Mouse (Mus musculus): ENCODE data around the gene Ruvbl1. TPM values are rescaled to one million over a fixed set of nuclear protein-coding genes. Genes with fewer than 3 reads are reported as not detected.
A peak's percentile ranks its signal among the peaks of the same experiment; 100 is the strongest.

The Ruvbl1 gene
- polyA plus RNA-seq, 1 experiment from 2014 or later, result 125 TPM

GRCm38 (mm10) chr6:88454545-88454944 is 10.7 kb upstream of the Ruvbl1 start:
- no peak overlapping the region for H3K4me3 ChIP-seq (replicated peaks)
- no peak overlapping the region for H3K27ac ChIP-seq
- H3K9ac ChIP-seq, result no peak overlapping the region
- H3K4me1 ChIP-seq (replicated peaks), result no peaks in the 10 kb centered on the region
- H3K27me3 ChIP-seq (replicated peaks), result peaks cover 3% of the 10 kb centered on the region; the same call in 1 of the 2 replicates
- no peak overlapping the region for H3K4me2 ChIP-seq (replicated peaks)
- no peaks in the 10 kb centered on the region for H3K36me3 ChIP-seq
- H3K9me3 ChIP-seq, result no peaks in the 10 kb centered on the region
- WGBS, result 69% methylated on average over 2 of the region's 2 CpGs
- no peak for ATAC-seq

DNA sequence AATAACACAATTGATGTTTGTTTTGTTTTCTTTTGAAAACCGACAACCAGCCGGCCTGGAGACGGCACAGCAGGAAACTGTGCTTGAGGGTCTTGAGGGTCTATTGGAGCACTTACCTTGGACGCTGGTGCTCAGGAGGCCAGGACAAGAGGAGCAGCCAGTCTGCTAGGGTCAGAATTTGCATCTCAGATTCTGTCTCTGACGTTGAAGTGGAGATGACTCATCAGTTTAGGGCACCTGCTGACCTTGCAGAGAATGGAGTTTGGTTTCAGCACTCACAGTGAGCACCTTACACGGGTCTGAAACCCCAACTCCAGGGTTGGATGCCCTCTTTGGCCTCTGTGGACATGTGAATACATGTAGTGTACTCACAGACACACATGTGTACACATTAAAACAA is 4.7 kb downstream of the Ruvbl1 start:
- Histone ChIP-seq H3K4me2 (replicated peaks) (no peak overlapping the region), H3K4me1 (replicated peaks) (peaks cover 6% of the 10 kb centered on the region), H3K27ac (no peak overlapping the region), H3K36me3 (peaks cover 19% of the 10 kb centered on the region; the same call in 1 of the 2 replicates), H3K4me3 (replicated peaks) (no peak overlapping the region), H3K9ac (no peak overlapping the region), H3K27me3 (replicated peaks) (no peaks in the 10 kb centered on the region), H3K9me3 (no peaks in the 10 kb centered on the region)
- 80% methylated on average over 6 of the region's 6 CpGs for WGBS
- ATAC-seq, result no peak

- no peak overlapping the region for H3K27ac ChIP-seq
- no peak overlapping the region for H3K9ac ChIP-seq
- no peak overlapping the region for H3K4me3 ChIP-seq (replicated peaks)
- H3K4me1 ChIP-seq (replicated peaks), result no peaks in the 10 kb centered on the region
- ATAC-seq, result no peak
- H3K36me3 ChIP-seq, result peaks cover 59% of the 10 kb centered on the region
- no peaks in the 10 kb centered on the region for H3K9me3 ChIP-seq
- no peak overlapping the region for H3K4me2 ChIP-seq (replicated peaks)
- 51% methylated on average over 6 of the region's 6 CpGs for WGBS
- no peaks in the 10 kb centered on the region for H3K27me3 ChIP-seq (replicated peaks)
These were observed 15.2 kb downstream of the Ruvbl1 start for GRCm38 (mm10) chr6:88480421-88480820.

GRCm38 (mm10) chr6:88483111-88483510 is 17.9 kb downstream of the Ruvbl1 start:
- WGBS, result 77% methylated on average over 7 of the region's 7 CpGs
- H3K36me3 ChIP-seq, result peaks cover 56% of the 10 kb centered on the region
- ATAC-seq, result no peak

DNA sequence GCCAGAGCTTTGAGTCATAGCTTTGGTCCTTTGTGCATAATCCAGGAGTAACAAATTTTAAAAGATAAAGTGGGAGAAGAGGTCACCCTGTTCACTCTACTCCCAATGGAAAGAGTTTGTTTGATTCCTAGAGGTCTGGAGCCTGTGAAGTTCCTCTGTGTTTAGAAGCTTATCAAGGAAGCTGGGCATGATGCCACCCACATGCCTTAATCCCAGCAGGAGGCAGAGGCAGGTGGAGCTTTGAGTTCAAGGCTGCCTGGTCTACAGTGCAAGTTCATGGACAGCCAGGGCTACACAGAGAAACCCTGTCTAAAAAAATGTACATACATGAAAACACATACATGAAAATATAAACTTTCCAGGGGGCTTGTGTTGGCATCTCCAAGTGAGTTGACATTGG is 18.7 kb downstream of the Ruvbl1 start:
- Histone ChIP-seq H3K4me2 (replicated peaks) (no peak overlapping the region), H3K36me3 (peaks cover 54% of the 10 kb centered on the region), H3K4me3 (replicated peaks) (no peak overlapping the region), H3K9ac (no peak overlapping the region), H3K9me3 (no peaks in the 10 kb centered on the region), H3K4me1 (replicated peaks) (no peaks in the 10 kb centered on the region), H3K27me3 (replicated peaks) (no peaks in the 10 kb centered on the region), H3K27ac (no peak overlapping the region)
- ATAC-seq, result no peak

More at GRCm38 (mm10) chr6:88483111-88483510, 17.9 kb downstream of the Ruvbl1 start:
- Histone ChIP-seq H3K4me1 (replicated peaks) (no peaks in the 10 kb centered on the region), H3K9me3 (no peaks in the 10 kb centered on the region), H3K9ac (no peak overlapping the region), H3K27me3 (replicated peaks) (no peaks in the 10 kb centered on the region), H3K4me3 (replicated peaks) (no peak overlapping the region), H3K4me2 (replicated peaks) (no peak overlapping the region), H3K27ac (no peak overlapping the region)

DNA sequence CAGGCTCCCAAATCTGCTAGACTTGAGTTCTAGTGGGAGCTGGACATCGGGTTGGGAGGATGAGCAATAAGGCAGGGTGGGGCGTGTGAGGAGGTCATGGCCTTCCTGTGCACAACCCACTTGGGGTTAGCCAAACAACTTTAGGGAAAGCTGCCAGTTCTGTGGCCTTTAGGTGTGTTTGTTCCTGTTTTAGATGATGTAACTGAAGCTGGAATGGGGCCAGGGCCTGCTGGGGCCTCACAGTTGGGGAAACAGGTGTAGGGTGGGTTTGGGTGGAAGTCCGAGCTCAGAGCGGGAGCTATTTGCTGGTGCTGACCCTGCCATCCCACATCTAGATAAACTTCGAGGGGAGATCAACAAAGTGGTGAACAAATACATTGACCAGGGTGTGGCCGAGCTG is 20.2 kb downstream of the Ruvbl1 start:
- Histone ChIP-seq H3K9ac (no peak overlapping the region), H3K4me3 (replicated peaks) (no peak overlapping the region), H3K9me3 (no peaks in the 10 kb centered on the region), H3K27me3 (replicated peaks) (no peaks in the 10 kb centered on the region), H3K27ac (no peak overlapping the region), H3K4me1 (replicated peaks) (no peaks in the 10 kb centered on the region), H3K4me2 (replicated peaks) (no peak overlapping the region), H3K36me3 (peaks cover 49% of the 10 kb centered on the region)
- no peak for ATAC-seq
- 70% methylated on average over 6 of the region's 6 CpGs for WGBS

DNA sequence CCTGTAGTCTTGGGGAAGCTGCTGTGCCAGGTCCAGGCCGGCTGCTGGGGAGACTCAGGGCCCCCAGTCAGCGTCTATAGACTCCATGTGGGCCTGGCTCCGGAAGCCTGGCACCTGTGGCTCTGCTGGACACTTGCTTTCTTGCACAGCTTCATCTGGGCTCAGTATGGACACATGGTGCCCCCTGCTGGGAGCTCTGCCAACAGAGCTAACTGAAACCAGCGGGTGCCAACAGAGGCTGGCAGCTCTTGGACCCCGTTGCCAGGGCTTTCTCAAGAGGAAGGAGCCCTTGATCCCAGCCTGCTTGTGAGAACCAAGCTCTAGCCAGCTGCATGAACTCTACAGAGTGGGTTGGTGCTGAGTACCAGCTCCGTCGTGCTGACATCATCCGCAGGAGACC is 21.7 kb downstream of the Ruvbl1 start:
- Histone ChIP-seq H3K9me3 (no peaks in the 10 kb centered on the region), H3K4me1 (replicated peaks) (no peaks in the 10 kb centered on the region), H3K27ac (no peak overlapping the region), H3K36me3 (peaks cover 39% of the 10 kb centered on the region), H3K27me3 (replicated peaks) (no peaks in the 10 kb centered on the region), H3K9ac (no peak overlapping the region), H3K4me3 (replicated peaks) (no peak overlapping the region), H3K4me2 (replicated peaks) (no peak overlapping the region)
- 81% methylated on average over 8 of the region's 8 CpGs for WGBS
- ATAC-seq, result no peak

DNA sequence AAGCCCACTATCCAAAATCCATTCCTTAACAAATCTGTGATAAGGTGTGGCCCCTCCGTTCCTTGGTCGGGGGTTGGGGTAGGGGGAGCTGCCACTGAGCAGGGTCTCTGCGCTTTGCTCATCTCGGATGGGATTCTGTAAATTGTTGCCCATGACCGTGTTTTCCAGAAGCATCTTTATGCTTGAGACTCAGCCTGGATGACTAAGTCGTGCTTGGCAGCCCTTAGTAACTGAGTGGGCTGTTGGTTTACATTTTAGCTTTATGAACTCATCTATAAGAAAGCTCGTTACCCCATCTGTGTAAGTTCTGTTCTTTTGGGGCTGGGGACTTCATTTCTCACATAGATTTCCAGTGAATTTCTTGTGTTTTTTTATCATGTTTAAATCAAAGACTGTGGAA is 23.8 kb downstream of the Ruvbl1 start:
- Histone ChIP-seq H3K9me3 (no peaks in the 10 kb centered on the region), H3K4me1 (replicated peaks) (no peaks in the 10 kb centered on the region), H3K9ac (no peak overlapping the region), H3K4me3 (replicated peaks) (no peak overlapping the region), H3K27ac (no peak overlapping the region), H3K27me3 (replicated peaks) (no peaks in the 10 kb centered on the region), H3K4me2 (replicated peaks) (no peak overlapping the region), H3K36me3 (peaks cover 31% of the 10 kb centered on the region)
- no peak for ATAC-seq
- WGBS, result 90% methylated on average over 7 of the region's 7 CpGs

GRCm38 (mm10) chr6:88489834-88490233 is 24.6 kb downstream of the Ruvbl1 start:
- Histone ChIP-seq H3K4me1 (replicated peaks) (no peaks in the 10 kb centered on the region), H3K27ac (no peak overlapping the region), H3K9ac (no peak overlapping the region), H3K9me3 (no peaks in the 10 kb centered on the region), H3K27me3 (replicated peaks) (no peaks in the 10 kb centered on the region), H3K4me3 (replicated peaks) (no peak overlapping the region), H3K4me2 (replicated peaks) (no peak overlapping the region), H3K36me3 (peaks cover 23% of the 10 kb centered on the region)
- no peak for ATAC-seq
- 85% methylated on average over 6 of the region's 6 CpGs for WGBS

DNA sequence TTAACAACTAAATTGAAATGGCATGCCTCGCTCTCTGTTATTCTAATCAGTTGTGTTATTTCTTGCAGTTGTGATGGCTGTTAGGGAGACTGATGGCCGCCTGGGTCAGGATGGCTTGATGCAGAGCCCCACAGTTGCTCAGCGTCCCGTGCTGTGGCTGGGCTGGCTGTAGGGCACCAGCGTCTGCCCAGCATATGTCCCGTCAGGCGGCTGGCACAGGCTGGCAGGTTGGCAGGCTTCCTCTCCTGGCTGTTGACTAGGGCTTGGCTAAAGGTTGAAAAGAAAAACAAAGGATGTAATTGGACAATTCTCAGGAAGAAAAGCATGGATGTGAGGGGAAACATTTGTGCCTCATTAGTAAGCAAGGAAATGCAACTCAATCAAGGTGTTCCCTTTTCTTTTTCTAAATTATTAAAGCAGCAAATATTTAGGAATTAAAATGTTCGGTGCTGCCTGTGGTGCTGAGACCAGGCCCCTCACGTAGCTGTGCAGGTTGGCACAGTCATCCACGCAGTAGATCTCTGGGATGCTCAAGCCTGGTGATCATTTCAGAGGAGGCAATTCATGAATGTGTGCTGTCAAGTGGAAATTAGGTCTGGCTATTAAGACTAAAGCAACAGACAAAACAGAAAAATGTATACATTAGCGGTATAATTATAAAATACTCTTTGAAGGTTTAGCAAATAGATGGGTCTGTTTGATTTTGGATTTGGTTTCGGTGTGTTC is 25.6 kb downstream of the Ruvbl1 start:
- Histone ChIP-seq H3K4me3 (replicated peaks) (no peak overlapping the region), H3K27me3 (replicated peaks) (no peaks in the 10 kb centered on the region), H3K9ac (no peak overlapping the region), H3K4me1 (replicated peaks) (no peaks in the 10 kb centered on the region), H3K4me2 (replicated peaks) (no peak overlapping the region), H3K9me3 (no peaks in the 10 kb centered on the region), H3K36me3 (peaks cover 19% of the 10 kb centered on the region), H3K27ac (no peak overlapping the region)
- no peak for ATAC-seq
- 91% methylated on average over 12 of the region's 12 CpGs for WGBS

GRCm38 (mm10) chr6:88493712-88494111 is 28.5 kb downstream of the Ruvbl1 start:
- Histone ChIP-seq H3K27me3 (replicated peaks) (no peaks in the 10 kb centered on the region), H3K4me1 (replicated peaks) (no peaks in the 10 kb centered on the region), H3K4me3 (replicated peaks) (no peak overlapping the region), H3K4me2 (replicated peaks) (no peak overlapping the region), H3K9ac (no peak overlapping the region), H3K9me3 (no peaks in the 10 kb centered on the region), H3K27ac (no peak overlapping the region), H3K36me3 (peaks cover 24% of the 10 kb centered on the region)
- WGBS, result 86% methylated on average over 6 of the region's 6 CpGs
- ATAC-seq, result no peak

DNA sequence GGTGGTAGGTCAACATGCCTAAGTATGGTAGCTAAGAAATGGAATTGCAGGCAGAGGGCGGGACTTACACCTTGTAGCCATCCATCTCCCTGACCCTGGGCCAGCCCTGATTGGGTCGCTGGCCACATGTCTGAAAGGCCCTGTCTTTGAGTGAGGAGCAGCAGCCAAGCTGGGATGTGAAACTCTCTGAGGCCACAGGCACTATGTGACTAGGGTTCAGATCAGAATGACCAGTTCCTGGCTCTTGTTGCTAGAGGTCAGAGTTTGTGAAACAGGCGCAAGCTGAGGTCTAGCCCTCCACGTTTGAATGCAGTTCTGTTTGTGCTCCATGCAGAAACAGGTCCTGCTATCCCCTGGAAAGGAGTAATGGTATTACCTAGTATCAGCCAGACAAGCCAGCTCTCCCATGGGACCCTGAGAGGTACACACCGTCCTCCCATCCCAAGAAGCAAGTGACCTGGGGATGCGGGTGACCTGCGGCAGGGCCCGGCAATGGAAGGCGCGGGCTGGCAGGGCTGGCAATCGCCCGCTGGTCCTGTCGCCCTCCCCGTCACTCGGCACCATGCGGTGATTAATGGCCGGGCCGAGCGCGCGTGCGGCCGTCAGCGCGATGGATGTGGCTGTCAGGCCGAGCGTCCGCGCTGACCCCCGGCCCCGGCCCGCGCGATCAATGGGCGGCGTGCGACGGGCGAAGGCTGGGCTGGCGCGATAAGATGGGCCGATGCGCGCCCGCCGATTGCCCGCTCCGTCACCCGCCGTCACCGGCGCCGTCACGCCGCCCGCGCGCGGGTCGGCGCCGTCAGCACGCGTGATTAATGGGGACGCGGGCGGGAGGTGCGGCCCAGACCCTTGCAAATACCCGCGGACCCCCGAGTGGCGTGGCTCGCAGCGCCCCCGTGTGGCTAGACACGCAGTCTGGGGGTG is 34.5 kb downstream of the Ruvbl1 start:
- Histone ChIP-seq H3K9ac (peak overlapping the region; percentile 56), H3K4me1 (replicated peaks) (0 out of 2 replicates have a peak, but pooled peaks cover 3% of the 10 kb centered on the region), H3K36me3 (peaks cover 33% of the 10 kb centered on the region), H3K4me3 (replicated peaks) (peak overlapping the region; percentile 54), H3K4me2 (replicated peaks) (peak overlapping the region; percentile 96), H3K27ac (no peak overlapping the region), H3K9me3 (no peaks in the 10 kb centered on the region), H3K27me3 (replicated peaks) (no peaks in the 10 kb centered on the region)
- 3% methylated on average over 76 of the region's 76 CpGs for WGBS
- ATAC-seq, result peak; percentile 69
